Mouse (Mus musculus) neural tube, embryonic 10.5 days (tissue): ENCODE measurements around the gene Smarca5.

Experiments used
- DNase-seq: peaks from one replicate; pipeline ENCODE4 v3.0.0-alpha.2; 2017; ENCODE audit warnings: low spot score; ENCODE audit errors: extremely low spot score

Smarca5 gene

GRCm38 (mm10) chr8:80739155-80739924 lies at the start of gene Smarca5:
Smarca5 (minus strand) TSS chr8:80739497.
- DNase-seq = peak; percentile 83

GRCm38 (mm10) chr8:80784559-80784958 lies 45.3 kb upstream of the Smarca5 start:
- no peak for DNase-seq

GRCm38 (mm10) chr8:80783271-80783670 lies 44.0 kb upstream of the Smarca5 start:
- DNase-seq = no peak

- DNase-seq = no peak
Observed at GRCm38 (mm10) chr8:80781338-80781737, 42.0 kb upstream of the Smarca5 start.

- no peak for DNase-seq
Observed at GRCm38 (mm10) chr8:80780271-80780670, 41.0 kb upstream of the Smarca5 start.

- DNase-seq = no peak
Observed at GRCm38 (mm10) chr8:80776436-80776835, 37.1 kb upstream of the Smarca5 start.

GRCm38 (mm10) chr8:80772732-80773460 lies 33.6 kb upstream of the Smarca5 start:
- DNase-seq = no peak

GRCm38 (mm10) chr8:80768451-80768850 lies 29.2 kb upstream of the Smarca5 start:
- no peak for DNase-seq

GRCm38 (mm10) chr8:80753017-80753715 lies 13.9 kb upstream of the Smarca5 start:
- DNase-seq = peak; percentile 89

- no peak for DNase-seq
Observed at GRCm38 (mm10) chr8:80752429-80752828, 13.1 kb upstream of the Smarca5 start.

- no peak for DNase-seq
Observed at GRCm38 (mm10) chr8:80749091-80749490, 9.8 kb upstream of the Smarca5 start.

- DNase-seq = no peak
Observed at GRCm38 (mm10) chr8:80739932-80740331, 635 bp upstream of the Smarca5 start.

GRCm38 (mm10) chr8:80738388-80739154 lies 726 bp downstream of the Smarca5 start:
- peak; percentile 74 for DNase-seq

- no peak for DNase-seq
Observed at GRCm38 (mm10) chr8:80738046-80738387, 1.3 kb downstream of the Smarca5 start.

- DNase-seq = no peak
Observed at GRCm38 (mm10) chr8:80732326-80732725, 7.0 kb downstream of the Smarca5 start.

- DNase-seq = no peak
Observed at GRCm38 (mm10) chr8:80714461-80714860, 24.8 kb downstream of the Smarca5 start.

- DNase-seq = no peak
Observed at GRCm38 (mm10) chr8:80710670-80711400, 28.5 kb downstream of the Smarca5 start.

GRCm38 (mm10) chr8:80688141-80688540 lies 51.2 kb downstream of the Smarca5 start:
- DNase-seq = peak; percentile 59

GRCm38 (mm10) chr8:80683756-80684335 lies 55.5 kb downstream of the Smarca5 start:
- no peak for DNase-seq

- DNase-seq = no peak
Observed at GRCm38 (mm10) chr8:80682594-80682993, 56.7 kb downstream of the Smarca5 start.
